Mouse (Mus musculus): ENCODE results near the gene Dip2a. TPM values are rescaled to one million over a fixed set of nuclear protein-coding genes. Genes with fewer than 3 reads are reported as not detected.

The Dip2a gene
- polyA plus RNA-seq, 1 experiment from 2014 or later: 9.3 TPM

DNA sequence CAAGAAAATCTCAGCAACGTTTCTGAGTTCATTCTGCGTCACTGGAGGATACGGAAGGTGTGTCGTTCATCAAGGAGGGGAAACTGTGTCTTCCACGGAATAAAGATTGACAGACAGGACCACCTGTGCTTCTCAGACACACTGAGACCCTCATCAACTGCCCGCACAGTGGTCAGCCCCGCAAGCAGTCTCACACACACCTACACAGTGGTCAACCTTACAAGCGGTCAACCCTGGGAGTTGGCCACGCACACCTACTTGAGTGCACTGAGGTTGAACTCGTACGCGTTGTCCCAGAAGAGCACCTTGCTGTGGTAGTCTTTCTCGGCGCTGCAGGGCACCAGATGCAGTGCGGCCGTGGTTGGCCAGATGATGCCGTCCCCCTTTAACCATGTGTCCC, 128.0 kb downstream of the Dip2a start:
- no peak overlapping the region for H3K27ac ChIP-seq (replicated peaks; ENCODE audit: low read depth, low read length)
- H3K36me3 ChIP-seq (ENCODE audit: control insufficient read depth, insufficient read depth, low read length): peaks cover 99% of the 10 kb centered on the region
- no peak overlapping the region for H3K9ac ChIP-seq (replicated peaks; ENCODE audit: low read length)
- H3K4me1 ChIP-seq (ENCODE audit: control insufficient read depth, insufficient read depth, low read length): no peaks in the 10 kb centered on the region
- no peak for DNase-seq
- H3K4me2 ChIP-seq (ENCODE audit: low read length): no peak overlapping the region
- no peak for ATAC-seq (ENCODE audit: low FRiP score, low TSS enrichment)
- H3K4me3 ChIP-seq (replicated peaks; ENCODE audit: low read depth, low read length): no peak overlapping the region
- no peaks in the 10 kb centered on the region for H3K27me3 ChIP-seq (ENCODE audit: control insufficient read depth, insufficient read depth, low read length)
- 98% methylated on average over 17 of the region's 17 CpGs for WGBS
- H3K9me3 ChIP-seq (ENCODE audit: control insufficient read depth, low read length): peaks cover 10% of the 10 kb centered on the region

DNA sequence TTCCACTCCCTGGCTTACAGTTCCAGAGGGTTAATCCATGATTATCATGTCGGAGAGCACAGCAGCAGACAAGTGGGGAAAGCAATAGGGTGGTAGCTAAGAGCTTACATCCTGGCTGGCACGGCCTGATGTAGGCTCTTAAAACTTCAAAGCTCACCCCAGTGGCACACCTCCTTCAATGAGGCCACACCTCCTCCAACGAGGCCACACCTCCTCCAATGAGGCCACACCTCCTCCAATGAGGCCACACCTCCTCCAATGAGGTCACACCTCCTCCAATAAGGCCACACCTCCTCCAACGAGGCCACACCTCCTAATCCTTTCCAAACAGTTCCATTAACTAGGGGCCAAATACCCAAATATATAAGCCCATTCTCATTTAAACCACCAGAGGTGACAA, 130.9 kb downstream of the Dip2a start:
- Histone ChIP-seq H3K9ac (replicated peaks; ENCODE audit: low read length) (no peak overlapping the region), H3K9me3 (ENCODE audit: control insufficient read depth, low read length) (peaks cover 10% of the 10 kb centered on the region), H3K4me1 (ENCODE audit: control insufficient read depth, insufficient read depth, low read length) (no peaks in the 10 kb centered on the region), H3K36me3 (ENCODE audit: control insufficient read depth, insufficient read depth, low read length) (peaks cover 89% of the 10 kb centered on the region), H3K27me3 (ENCODE audit: control insufficient read depth, insufficient read depth, low read length) (no peaks in the 10 kb centered on the region), H3K4me2 (ENCODE audit: low read length) (no peak overlapping the region), H3K27ac (replicated peaks; ENCODE audit: low read depth, low read length) (no peak overlapping the region), H3K4me3 (replicated peaks; ENCODE audit: low read depth, low read length) (no peak overlapping the region)
- ATAC-seq (ENCODE audit: low FRiP score, low TSS enrichment): no peak
- no peak for DNase-seq
- 93% methylated on average over 4 of the region's 4 CpGs for WGBS

DNA sequence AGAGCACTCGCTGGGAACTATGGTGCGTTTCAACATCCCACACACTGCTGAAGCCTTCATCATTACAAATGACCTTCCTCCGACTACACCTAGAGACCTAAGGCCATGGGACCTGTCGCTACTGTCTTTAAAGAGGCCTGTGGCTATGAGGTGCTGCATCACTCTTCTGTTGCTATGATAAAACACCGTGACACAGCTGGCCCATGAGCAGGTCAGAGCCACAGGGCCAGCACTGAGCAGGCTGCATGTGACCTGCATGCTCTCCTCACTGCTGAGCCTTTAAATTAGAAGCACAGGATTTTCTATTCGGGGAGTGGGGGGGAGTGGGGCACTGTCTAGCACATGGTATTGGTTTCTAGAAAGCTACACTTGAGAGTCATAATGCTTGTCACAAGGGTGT, 133.0 kb downstream of the Dip2a start:
- Histone ChIP-seq H3K36me3 (ENCODE audit: control insufficient read depth, insufficient read depth, low read length) (peaks cover 89% of the 10 kb centered on the region), H3K9me3 (ENCODE audit: control insufficient read depth, low read length) (peaks cover 10% of the 10 kb centered on the region), H3K4me2 (ENCODE audit: low read length) (no peak overlapping the region), H3K4me3 (replicated peaks; ENCODE audit: low read depth, low read length) (no peak overlapping the region), H3K9ac (replicated peaks; ENCODE audit: low read length) (no peak overlapping the region), H3K27ac (replicated peaks; ENCODE audit: low read depth, low read length) (no peak overlapping the region), H3K27me3 (ENCODE audit: control insufficient read depth, insufficient read depth, low read length) (no peaks in the 10 kb centered on the region), H3K4me1 (ENCODE audit: control insufficient read depth, insufficient read depth, low read length) (no peaks in the 10 kb centered on the region)
- DNase-seq (no peak), ATAC-seq (ENCODE audit: low FRiP score, low TSS enrichment) (no peak)
- whole genome bisulfite sequencing: 95% methylated on average over 6 of the region's 6 CpGs

DNA sequence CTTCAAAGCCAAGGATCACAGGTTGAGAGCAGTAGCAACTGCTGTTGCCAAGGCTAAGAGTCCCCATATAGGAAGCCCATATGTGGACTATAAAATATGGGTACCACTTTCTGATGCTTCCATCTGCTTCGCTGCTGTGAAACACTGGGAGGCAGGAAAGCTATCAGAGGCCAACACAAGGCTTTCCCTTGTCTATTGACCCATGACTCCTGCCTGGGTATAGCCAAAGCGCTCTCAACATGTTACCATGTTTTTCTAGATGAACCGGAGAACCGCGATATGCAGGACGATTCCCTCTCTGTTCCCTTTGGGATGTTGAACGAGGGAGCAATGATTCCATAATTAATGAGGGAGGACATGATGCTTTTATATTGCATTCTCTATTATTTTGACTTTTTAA, 134.3 kb downstream of the Dip2a start:
- H3K4me1 ChIP-seq (ENCODE audit: control insufficient read depth, insufficient read depth, low read length): no peaks in the 10 kb centered on the region
- DNase-seq (no peak), ATAC-seq (ENCODE audit: low FRiP score, low TSS enrichment) (no peak)
- 93% methylated on average over 7 of the region's 7 CpGs for whole genome bisulfite sequencing
- H3K4me2 ChIP-seq (ENCODE audit: low read length): no peak overlapping the region
- peaks cover 10% of the 10 kb centered on the region for H3K9me3 ChIP-seq (ENCODE audit: control insufficient read depth, low read length)
- peaks cover 88% of the 10 kb centered on the region for H3K36me3 ChIP-seq (ENCODE audit: control insufficient read depth, insufficient read depth, low read length)
- H3K27me3 ChIP-seq (ENCODE audit: control insufficient read depth, insufficient read depth, low read length): no peaks in the 10 kb centered on the region
- no peak overlapping the region for H3K27ac ChIP-seq (replicated peaks; ENCODE audit: low read depth, low read length)
- no peak overlapping the region for H3K4me3 ChIP-seq (replicated peaks; ENCODE audit: low read depth, low read length)
- no peak overlapping the region for H3K9ac ChIP-seq (replicated peaks; ENCODE audit: low read length)

Other genes starting within 250 kb of the Dip2a start
- not detected in 2 replicates for gene Slc5a4b, start 234.3 kb downstream of the Dip2a start, polyA plus RNA-seq (2014; fragmentation: Nextera tagmentation; extraction: Ambion mirVana)
- gene Slc5a4a, start 197.8 kb downstream of the Dip2a start, polyA plus RNA-seq (2014; fragmentation: Nextera tagmentation; extraction: Ambion mirVana): 0.13 TPM in 1 of 2 replicates, not detected in the other
- gene Prmt2, start 107.4 kb downstream of the Dip2a start, polyA plus RNA-seq (2014; fragmentation: Nextera tagmentation; extraction: Ambion mirVana): 357 and 385 TPM in 2 replicates
- 1.1 and 1.2 TPM in 2 replicates for gene S100b, start 91.4 kb downstream of the Dip2a start, polyA plus RNA-seq (2014; fragmentation: Nextera tagmentation; extraction: Ambion mirVana)
- gene AC141477.1, start 95.2 kb upstream of the Dip2a start, polyA plus RNA-seq (2014; fragmentation: Nextera tagmentation; extraction: Ambion mirVana): not detected in 2 replicates
- 7.0 and 11.9 TPM in 2 replicates for gene Pcnt, start 97.5 kb upstream of the Dip2a start, polyA plus RNA-seq (2014; fragmentation: Nextera tagmentation; extraction: Ambion mirVana)
- gene 2610028H24Rik, start 103.8 kb upstream of the Dip2a start, polyA plus RNA-seq (2014; fragmentation: Nextera tagmentation; extraction: Ambion mirVana): not detected in 2 replicates
- gene Mcm3ap, start 123.6 kb upstream of the Dip2a start, polyA plus RNA-seq (2014; fragmentation: Nextera tagmentation; extraction: Ambion mirVana): 71.2 and 78.3 TPM in 2 replicates
- gene Ybey, start 123.8 kb upstream of the Dip2a start, polyA plus RNA-seq (2014; fragmentation: Nextera tagmentation; extraction: Ambion mirVana): 5.3 and 5.5 TPM in 2 replicates
- gene Lss, start 186.3 kb upstream of the Dip2a start, polyA plus RNA-seq (2014; fragmentation: Nextera tagmentation; extraction: Ambion mirVana): 36.8 and 45.9 TPM in 2 replicates
- gene Spatc1l, start 217.0 kb upstream of the Dip2a start, polyA plus RNA-seq (2014; fragmentation: Nextera tagmentation; extraction: Ambion mirVana): not detected in 2 replicates
- gene Ftcd, start 230.4 kb upstream of the Dip2a start, polyA plus RNA-seq (2014; fragmentation: Nextera tagmentation; extraction: Ambion mirVana): not detected in 2 replicates

All from midbrain, embryonic 14.5 days (tissue).